Mouse (Mus musculus): ENCODE data around the gene Magi2.
"Not testable (repeated sequence)": the region's sequence is repeated elsewhere in the genome, so short reads cannot be mapped to it uniquely, and the experiment has no call there.

Gene Magi2

DNA sequence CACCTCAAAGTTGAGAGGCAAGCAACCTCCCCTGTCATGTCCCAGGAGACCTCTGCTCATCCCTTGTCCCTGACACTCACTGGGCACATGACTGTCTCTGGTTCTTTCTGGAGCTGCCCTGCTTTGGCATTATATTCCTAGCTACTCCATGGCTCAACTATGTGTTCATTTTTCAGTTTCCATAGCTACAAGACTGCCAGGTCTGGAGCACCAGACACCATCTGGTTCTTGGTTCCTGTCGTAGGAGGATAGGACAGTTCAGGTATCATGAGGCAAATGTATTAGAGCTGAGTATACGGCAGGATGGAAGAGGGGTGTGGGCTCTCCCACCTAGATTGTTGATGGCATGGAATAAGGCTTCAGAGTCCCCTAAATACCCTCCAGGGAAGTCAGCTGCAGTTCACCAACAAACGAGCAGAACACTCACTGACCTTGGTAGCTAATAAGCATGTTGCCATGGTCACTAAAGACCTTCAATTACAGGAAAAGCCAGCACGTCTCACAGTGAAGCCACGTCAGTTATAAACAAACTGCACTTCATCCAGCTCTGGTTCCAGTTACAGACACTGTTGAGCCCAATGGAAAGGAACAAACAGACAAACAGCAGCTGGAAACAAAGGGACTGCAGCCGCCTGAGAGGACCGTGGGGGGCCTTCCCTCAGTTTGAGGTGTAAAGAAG lies 1449.5 kb downstream of the Magi2 start:
- peak; percentile 36 to 39 for DNase-seq

DNA sequence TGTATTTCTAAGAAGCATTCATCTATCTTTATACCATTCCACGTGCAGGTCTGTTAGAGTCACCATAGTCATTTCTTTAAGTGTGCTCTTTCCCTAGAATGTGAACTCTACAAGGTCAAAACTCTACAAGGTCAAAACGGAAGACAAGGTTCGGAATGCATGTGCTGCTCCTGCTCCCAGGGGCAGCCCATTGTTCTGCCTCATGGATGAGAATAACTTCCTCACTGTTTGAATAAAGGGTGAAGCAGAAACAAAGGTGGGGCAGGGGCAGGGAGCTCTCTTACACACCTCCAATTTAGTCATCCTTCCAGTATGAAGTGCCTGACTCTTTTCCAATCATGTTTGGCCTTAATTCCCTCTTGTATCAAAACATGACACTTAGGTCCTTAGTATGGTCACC lies 1450.4 kb downstream of the Magi2 start:
- no peak for DNase-seq

GRCm38 (mm10) chr5:20678573-20678972 lies 1451.7 kb downstream of the Magi2 start:
- no peak for DNase-seq

DNA sequence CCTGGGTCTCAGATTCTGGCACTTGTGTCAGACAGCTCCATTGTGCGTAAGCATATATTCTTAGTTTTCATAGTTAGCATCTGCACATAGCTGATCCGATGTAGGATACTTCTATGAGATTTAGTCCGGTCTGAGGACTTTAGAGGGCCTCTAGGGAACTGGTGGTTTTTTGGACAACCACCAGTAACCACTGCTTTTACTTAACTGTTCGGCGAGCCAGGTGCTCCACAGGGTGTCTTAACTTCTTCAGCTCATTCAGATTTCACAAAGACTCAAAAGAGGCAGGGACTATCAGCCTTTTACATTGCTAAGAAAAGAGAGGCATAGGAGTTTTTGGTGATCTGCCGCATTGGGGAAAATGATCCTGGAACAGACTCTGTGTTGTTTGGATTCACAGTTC lies 1453.1 kb downstream of the Magi2 start:
- no peak for DNase-seq

GRCm38 (mm10) chr5:20680833-20681530 lies 1454.1 kb downstream of the Magi2 start:
- no peak for DNase-seq

GRCm38 (mm10) chr5:20681660-20682059 lies 1454.8 kb downstream of the Magi2 start:
- no peak for DNase-seq

GRCm38 (mm10) chr5:20682208-20682607 lies 1455.4 kb downstream of the Magi2 start:
- no peak for DNase-seq

DNA sequence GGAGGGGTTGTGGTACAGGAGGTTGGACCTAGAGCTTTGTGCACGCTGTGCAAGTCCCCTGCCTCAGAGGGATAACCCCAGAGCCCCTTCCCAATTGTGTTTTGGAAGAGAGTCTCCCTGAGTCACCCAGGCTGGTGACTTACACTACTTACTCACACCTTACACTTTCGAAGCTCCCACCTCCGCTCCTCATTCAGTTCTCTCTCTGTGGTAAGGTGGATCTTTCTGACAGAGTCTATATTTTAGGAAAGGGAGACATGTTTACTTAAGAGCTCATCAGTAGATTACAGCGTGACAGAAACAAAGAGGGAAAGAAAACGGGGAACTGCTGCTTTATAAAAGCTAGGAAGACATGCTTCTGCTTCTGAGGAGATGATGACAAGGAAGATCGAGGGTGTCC lies 1457.3 kb downstream of the Magi2 start:
- no peak for DNase-seq

DNA sequence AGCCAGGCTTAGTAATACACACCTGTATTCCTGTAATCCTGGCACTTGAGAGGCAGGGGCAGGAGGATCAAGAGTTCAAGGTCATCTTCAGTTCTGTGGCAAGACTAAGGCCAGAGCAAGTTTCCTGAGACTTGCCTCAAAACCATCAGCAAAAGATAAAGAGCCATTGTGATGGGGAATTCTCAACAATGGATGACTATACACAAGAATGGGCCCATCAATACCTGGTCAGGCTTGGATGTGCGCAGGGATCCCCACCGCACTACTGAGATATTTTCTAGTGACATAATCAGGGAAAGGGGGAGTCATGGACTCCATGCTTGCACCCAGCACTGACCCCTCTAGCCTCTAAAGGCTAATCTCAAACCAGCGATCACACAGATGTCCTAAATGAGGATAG lies 1465.4 kb downstream of the Magi2 start:
- no peak for DNase-seq

- DNase-seq: no peak
Observed at GRCm38 (mm10) chr5:20699116-20699515, 1472.3 kb downstream of the Magi2 start.

GRCm38 (mm10) chr5:20701483-20702421 lies 1474.9 kb downstream of the Magi2 start:
- peak; percentile 91 for DNase-seq

DNA sequence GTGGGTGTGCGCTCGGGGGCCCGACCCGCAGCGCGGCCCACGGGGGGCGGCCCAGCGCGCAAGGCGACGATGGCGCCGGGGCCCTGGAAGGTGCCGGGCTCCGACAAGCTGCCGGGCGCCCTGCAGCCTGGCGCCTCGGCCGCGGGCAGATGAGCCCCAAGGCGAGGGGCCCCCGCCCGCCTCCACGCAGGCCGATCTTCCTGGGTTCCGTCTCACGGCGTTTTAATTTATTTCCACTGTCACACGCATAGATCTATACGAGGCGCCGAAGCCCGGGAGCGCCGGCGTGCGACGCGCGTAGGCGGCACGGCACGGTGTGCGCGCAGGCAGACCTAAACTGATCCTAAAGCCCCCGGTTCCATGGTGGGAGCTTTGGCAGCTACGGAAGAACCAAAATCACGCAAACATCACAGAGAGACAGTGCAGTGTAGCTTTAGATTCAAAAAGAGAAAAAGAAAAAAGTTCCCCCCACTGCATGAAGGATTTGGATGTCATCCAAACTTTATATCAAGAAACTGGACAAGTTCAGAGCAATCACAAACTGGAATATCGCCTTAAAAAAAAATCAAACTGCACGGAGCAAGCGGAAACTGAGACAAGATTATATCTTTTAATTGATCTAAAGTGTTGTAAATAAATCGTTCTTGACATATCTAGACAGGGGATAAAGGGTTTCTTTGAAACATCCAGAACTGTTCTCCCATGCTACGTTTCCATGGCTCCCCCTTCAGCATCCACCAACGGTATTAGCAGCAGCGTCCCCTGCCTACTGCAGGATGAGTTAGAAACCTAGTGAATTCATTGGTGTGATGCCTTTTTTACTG lies 1475.9 kb downstream of the Magi2 start:
- peak; percentile 47 to 69 for DNase-seq

DNA sequence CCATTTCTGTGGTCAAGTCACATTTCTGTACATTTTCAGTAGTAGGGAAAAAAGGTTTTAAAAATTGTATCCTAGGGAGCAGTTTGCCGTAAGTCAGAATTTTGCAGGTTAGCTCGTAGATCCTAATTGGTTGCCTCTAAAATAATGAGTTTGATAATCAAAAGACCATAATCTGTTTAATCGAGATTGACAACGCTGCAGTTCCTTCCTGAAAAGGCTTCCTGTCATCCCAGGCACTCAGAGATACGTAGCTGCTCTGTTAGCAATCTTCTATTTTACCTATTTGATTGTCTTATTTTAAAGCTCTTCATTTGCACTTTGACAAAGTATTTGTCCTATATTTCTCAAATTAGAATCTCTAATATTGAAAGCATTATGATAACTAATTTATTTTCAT lies 1476.5 kb downstream of the Magi2 start:
- DNase-seq: no peak

DNA sequence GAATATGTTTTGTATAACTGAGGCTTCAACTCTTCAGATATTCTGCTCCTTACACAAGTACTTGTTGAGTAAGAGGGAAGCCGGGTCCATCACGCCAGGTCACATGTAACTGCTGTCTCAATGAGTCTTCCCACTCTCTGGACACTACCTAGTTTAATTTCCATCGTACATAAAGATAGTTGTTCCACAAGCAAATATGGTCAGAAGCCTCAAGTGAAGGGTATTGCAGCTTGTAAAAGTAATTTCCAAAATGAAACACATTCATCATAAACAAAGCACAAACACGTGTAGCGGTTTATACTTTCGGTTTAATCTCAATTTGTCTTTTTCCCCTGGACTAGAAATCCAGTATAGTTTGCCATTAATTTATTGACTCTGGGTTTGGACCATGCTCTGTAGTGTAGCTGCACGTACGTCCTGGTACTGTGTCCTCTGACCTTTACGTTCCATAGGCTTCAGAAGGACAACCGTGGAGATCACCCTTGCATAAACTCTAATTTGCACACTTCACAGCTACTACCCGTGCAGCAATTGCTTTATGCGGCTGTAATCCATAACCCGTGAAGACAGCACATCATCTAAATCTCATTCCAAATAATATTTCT lies 1477.2 kb downstream of the Magi2 start:
- no peak for DNase-seq

- no peak for DNase-seq
Observed at GRCm38 (mm10) chr5:20704886-20705285, 1478.0 kb downstream of the Magi2 start.

DNA sequence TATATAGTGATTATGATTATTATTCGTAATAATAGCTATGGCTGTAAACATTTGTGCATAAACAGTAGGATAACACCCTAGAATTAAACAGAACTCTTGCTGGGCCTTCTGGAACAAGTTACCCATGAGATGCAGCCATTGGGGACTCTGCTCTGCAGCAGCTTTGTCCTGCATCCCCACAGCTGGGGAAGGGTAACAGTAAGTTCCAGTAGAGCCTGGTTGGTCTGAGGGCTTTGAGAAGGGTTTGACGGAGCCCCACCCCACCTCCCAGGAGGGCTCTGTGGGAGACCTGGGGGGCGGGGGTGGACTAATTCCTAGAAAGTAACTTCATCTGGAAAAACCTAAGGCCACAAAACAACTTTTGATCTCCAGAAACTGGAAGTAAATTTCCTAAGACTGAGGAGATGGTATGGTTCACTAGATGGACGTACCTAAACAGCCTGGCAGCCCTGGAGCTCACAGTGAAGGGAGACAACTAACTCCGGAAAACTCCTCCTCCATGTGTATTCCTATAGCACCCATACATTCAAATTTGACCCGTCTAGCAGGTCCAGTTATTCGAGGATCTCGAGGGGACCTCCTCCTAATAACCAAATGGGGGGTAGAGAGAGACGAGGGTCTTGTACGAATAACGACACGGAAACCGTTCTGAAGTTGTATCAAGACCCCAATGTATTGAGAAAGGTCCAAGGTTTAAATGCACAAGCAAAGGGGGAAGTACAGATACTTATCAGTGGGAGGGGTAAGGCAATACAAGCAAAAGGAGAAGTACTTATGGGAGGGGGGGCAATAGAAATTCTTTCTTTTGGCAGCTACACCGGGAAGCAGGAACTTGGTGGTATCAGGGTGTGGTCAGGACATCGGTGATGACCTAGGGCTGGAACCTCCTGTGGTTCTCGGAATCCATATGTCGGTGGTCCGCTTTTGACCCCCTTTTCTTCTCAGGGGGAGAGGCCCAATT lies 1479.8 kb downstream of the Magi2 start:
- not testable (repeated sequence) for DNase-seq

GRCm38 (mm10) chr5:20710845-20711244 lies 1484.0 kb downstream of the Magi2 start:
- DNase-seq: not testable (repeated sequence)

GRCm38 (mm10) chr5:20714619-20715018 lies 1487.8 kb downstream of the Magi2 start:
- DNase-seq: not testable (repeated sequence)

DNA sequence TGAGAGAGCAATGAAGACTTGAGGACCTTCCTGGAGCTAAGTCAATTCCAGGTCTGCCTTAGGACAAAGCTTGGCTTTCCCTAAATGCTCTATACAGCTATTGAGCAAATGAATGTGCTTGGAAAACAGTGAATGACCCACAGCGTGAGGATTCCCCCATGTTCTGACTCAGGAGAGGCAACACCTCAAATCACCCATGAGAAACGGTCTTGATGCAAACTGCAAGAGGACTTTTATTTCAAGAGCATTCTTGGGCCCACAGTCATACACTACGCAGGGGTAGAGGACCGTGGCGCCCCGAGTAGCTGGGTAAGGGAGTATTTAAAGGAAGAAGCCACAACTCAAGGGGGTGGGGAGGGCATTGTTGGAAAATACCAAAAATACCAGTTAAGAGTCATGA lies 1489.1 kb downstream of the Magi2 start:
- not testable (repeated sequence) for DNase-seq

DNA sequence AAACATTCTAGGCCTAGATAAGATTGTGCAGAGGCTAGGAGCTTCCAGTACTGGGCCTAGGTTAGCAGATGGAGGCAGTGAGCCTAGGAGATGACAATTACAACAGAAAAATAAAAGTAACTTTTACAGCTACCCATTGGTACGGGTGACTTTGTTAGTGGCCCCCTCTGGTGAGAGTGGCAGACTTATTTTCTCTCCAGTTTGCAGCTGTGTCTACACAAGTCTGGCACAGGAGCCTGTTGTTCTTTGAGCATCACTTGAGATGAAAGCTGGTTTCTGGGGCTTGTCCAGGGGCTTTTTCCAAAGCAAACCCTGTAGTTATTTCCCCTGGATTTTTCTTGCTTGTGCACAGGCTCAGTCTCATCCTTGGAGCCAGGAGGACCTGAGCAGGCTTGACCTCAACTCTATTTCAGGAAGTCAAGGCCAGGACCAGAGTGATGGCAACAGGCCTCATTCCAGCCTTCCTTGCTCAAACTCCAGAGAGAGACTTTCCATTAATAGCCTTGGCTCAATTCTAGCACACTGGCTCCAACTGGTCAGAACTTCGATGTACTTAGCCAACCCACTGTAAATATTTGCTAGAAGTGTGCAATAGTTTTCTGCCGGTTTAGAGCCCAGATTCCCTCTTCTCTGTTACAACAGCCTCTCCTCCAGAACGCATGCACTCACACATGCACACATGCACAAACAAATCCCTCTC lies 1493.5 kb downstream of the Magi2 start:
- no peak for DNase-seq
